ENCODE assay signal across 8 mouse cellular contexts in genomic region chr2:166142561-166143112, GRCm38 (mm10). TPM values are rescaled to one million over a fixed set of nuclear protein-coding genes. Genes with fewer than 3 reads are reported as not detected.
A peak's percentile ranks its signal among the peaks of the same experiment; 100 is the strongest.
DNase-seq lines count a peak whose midpoint lies in the region; ATAC-seq lines count a peak whose summit lies in the region.

No protein-coding gene starts in this region.

- no peak for ATAC-seq in cerebellum, adult (ENCODE audit: insufficient number of reproducible peaks, low FRiP score, low TSS enrichment)
- ATAC-seq in forebrain, embryonic 16.5 days: peak; percentile 50; the same call in 1 of the 2 replicates

- WGBS in forebrain, embryonic 16.5 days: 46% methylated on average over 19 of the region's 19 CpGs

- peaks cover 6% of the 10 kb centered on the region for H3K4me1 ChIP-seq in forebrain, embryonic 16.5 days (replicated peaks; ENCODE audit: control insufficient read depth, insufficient read depth, low read length)

- no peaks in the 10 kb centered on the region for H3K27me3 ChIP-seq in forebrain, embryonic 16.5 days (replicated peaks; ENCODE audit: control insufficient read depth, insufficient read depth, low read length)

- H3K4me2 ChIP-seq in forebrain, embryonic 16.5 days (ENCODE audit: low read length): no peak overlapping the region

- H3K9ac ChIP-seq in forebrain, embryonic 16.5 days (replicated peaks; ENCODE audit: low read depth, low read length): no peak overlapping the region; the same call in 1 of the 2 replicates

- H3K27ac ChIP-seq in forebrain, embryonic 16.5 days (ENCODE audit: low read length): no peak overlapping the region

- no peaks in the 10 kb centered on the region for H3K9me3 ChIP-seq in forebrain, embryonic 16.5 days (ENCODE audit: control insufficient read depth, low read length)

- H3K36me3 ChIP-seq in forebrain, embryonic 16.5 days (ENCODE audit: control insufficient read depth, insufficient read depth): no peaks in the 10 kb centered on the region

- peak; percentile 9 to 15 for DNase-seq in cerebellum, adult 18-20 months
- DNase-seq in 3134 (ENCODE audit: extremely low read depth, insufficient read length, low spot score): peak; percentile 75
- peak; percentile 72 for DNase-seq in kidney, adult 18-20 months
- peak; percentile 42 for DNase-seq in lung, postnatal 10 days
- DNase-seq in spleen, adult 12 weeks (ENCODE audit: low spot score): no peak
- DNase-seq in cerebellum, postnatal 25 days: no peak

- H3K4me3 ChIP-seq in forebrain, embryonic 16.5 days (replicated peaks; ENCODE audit: low read length): no peak overlapping the region

RNA-seq across cellular contexts. Expression of gene Sulf2, which starts 12.8 kb away (rescaled TPM):
- polyA plus RNA-seq in forebrain, embryonic 16.5 days (2015; fragmentation: Nextera tagmentation; extraction: Ambion mirVana): 28.7 and 37.6 TPM in 2 replicates

Comparison
In these comparisons a context has a peak if more than half of its experiments do, and no peak if none do; other contexts are left out.
1. DNase-seq: peak in cerebellum, adult 18-20 months (2 of 2), 3134 (single experiment), kidney, adult 18-20 months (single experiment) and lung, postnatal 10 days (single experiment); none in spleen, adult 12 weeks (single experiment) and cerebellum, postnatal 25 days (0 of 2).